Mouse (Mus musculus) urinary bladder, postnatal 36 days (tissue): Measurements from ENCODE around the gene Sema3b.
A peak's percentile ranks its signal among the peaks of the same experiment; 100 is the strongest.
"Not testable (repeated sequence)": the region's sequence is repeated elsewhere in the genome, so short reads cannot be mapped to it uniquely, and the experiment has no call there.

Experiments
- DNase-seq, 2 experiments: peaks; one replicate each; pipeline ENCODE4 v3.0.0; 2022; ENCODE audit warnings: low spot score in 2 of 2, mixed read lengths in 1 of 2

Gene Sema3b

DNA sequence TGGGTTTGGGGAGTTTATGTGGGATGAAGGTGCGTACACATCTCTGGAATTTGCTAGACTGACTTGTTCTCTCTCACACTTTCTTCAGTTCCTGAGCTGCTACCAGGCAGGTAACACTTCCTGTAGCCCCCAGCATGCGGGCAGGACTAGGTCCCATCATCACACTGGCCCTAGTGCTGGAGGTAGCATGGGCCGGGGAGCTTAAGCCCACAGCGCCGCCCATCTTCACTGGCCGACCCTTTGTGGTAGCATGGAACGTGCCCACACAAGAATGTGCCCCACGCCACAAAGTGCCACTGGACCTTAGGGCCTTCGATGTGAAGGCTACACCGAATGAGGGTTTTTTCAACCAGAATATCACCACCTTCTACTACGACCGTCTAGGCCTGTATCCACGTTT lies 39.0 kb downstream of the Sema3b start:
- DNase-seq: no peak

DNA sequence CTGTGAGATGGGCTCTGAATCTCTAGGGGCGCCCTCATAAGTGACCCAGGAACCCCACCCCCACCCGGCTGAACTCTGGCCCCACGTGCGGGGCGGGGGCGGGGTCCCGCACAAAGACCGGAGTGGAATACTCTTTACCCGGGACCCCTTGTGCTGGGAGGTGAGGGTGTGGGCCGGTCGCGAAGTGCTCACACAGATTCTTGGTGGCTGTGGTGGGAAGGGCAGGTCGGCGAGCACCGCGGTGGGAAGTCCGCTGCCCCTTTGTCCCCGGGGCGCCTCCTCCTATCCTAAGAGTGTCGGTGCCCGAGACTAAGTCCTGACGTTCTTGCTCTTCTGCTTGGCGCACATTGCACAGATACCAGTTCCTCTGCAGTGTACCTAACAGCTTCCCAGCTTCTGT lies 39.8 kb downstream of the Sema3b start:
- no peak for DNase-seq

DNA sequence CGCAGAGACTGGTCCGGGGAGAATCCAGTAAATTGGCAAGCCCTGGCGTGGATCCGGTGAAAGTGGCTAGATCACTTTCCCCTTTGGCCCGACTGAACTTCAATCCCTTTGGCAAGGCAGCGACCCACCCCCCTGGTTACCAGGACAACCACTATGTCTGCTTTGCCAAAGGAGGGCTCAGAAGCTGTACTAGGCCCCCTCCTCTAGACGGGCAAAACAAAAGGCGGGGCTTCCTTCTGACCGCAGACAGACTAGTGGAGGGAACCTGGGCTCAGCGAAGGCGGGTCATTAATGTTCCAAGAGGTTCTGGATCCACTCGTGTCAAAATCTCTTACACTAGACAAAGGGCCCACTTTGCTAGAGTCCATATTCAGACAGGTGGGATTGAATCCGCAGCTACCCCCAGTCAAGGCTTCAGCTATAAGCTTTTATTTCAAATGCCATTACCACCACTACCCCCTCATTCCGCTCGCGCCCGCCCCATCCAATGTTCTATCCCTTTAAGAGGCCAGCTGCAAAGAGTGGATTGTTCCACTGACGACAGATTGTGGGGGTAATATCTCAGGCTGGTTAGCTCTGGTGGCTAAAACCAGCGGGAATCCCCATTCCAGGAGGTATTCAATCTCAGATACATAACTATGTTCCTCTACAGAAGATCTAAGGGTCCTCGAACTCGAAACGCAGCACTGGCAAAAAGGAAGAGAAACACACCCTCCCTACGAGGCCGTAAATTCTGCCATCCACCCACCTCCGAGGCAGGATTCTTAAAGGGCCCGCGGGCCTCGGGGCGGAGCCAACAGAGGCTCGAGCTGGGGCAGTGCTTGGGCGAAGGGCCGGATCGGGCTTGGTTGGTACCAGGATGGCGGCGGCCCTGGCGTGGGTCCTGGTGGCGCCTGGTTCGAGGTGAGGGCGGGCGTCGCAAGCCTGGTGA lies 40.4 kb downstream of the Sema3b start:
- DNase-seq: peak; percentile 79 to 88

DNA sequence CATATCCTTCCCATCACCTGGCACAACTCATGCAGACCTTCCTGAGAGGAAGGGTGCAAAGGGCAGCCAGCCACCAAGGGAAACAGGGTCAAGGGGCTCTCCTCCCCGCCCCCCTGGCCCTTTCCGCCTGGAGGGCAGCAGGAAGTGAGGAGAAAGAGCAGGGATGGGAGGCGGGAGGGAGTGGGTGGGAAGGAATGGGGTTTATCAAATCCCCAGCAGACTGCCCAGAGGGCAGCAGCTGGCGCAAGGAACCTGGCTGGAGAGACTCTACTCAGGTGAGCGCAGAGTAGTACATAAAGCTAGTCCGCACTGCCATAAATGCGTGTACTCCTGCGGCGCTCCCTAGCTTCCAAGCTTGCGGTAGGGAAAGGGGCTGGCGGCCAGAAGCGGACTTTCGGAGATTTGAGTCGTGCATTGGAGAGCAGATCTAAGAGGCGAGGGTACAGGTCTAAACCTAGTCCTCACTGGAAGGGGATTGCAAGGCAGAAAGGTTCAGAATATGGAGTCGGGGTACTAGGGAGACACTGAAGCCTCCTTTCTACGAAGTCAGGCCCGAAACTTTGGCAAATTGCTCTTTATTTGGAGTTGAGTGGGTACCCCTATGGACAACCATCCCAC lies 41.2 kb downstream of the Sema3b start, which contains the start of gene Hyal2:
Gene Hyal2, plus strand, starts transcription at position 244 of the 618 bp plus-strand sequence.
- peak in 1 of 2 experiments; percentile 40 for DNase-seq

DNA sequence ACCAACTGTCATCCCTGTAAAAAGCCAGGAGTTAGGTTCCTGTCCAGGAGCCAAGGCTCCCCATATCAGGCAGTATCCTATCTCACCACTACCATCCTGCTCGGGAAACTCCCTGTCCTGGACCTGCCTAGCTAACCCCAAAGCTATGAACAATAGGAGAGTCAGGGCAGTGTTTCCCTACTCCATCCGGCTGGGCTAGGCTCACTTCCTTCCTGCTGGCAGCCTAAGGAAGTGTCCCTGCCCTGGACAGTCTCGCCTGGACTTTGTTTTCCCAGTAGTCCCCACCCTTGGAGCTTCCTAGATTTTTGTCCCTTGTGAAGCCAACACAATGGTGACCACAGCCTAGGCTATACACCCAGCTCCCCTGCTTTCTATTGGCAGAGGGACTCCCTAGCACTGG lies 42.2 kb downstream of the Sema3b start:
- DNase-seq: no peak

DNA sequence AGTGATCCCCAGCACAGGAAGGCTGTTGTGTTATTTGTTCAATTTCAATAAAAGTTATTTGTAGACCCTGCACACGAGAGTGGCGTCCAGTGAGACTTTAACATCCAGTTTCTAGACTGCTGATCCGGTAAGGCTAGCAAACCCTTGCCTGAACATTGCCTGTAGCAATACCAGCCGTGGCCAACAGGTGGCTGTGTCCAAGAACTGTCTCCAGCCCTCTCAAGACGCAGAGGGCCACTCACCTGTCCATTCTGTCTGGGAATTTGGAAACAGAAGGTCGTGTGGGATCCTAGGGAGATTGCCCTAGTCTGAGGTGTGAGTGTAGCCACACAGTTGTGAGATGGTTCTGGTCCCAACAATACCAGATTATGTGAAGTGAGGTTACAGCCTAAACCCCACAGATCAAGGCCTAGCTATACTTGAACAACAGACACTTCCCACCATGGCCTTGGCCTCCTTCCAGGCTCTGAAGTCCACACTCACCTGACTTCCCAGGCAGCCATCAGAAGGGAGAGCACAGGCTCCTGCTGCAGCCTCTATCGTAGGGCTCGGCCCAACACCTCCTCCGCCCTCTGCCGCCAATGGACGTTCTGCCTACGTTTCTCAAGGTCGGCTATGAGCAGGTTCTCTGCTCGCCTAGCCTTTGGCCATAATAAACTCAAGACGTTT lies 42.9 kb downstream of the Sema3b start:
- peak; percentile 76 to 85 for DNase-seq

DNA sequence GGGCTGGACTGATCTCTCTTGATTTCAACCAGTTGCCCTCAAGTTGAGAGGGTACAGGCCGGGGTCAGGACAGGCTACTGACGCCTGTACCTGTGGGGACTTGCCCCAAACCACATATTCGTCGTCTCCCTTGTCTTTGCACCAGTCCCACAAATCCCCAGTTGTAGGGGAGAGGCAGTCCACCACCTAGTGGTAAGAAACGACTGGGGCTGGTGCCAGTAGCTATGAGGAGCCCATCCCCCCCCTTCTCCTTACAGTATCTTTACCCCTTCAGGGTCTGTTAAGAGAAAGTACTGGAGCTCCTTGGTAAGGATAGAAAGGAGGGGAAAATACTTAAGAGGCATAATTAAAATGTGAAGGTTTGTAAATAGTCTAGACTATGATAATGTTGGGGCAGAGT lies 43.5 kb downstream of the Sema3b start:
- DNase-seq: not testable (repeated sequence)

DNA sequence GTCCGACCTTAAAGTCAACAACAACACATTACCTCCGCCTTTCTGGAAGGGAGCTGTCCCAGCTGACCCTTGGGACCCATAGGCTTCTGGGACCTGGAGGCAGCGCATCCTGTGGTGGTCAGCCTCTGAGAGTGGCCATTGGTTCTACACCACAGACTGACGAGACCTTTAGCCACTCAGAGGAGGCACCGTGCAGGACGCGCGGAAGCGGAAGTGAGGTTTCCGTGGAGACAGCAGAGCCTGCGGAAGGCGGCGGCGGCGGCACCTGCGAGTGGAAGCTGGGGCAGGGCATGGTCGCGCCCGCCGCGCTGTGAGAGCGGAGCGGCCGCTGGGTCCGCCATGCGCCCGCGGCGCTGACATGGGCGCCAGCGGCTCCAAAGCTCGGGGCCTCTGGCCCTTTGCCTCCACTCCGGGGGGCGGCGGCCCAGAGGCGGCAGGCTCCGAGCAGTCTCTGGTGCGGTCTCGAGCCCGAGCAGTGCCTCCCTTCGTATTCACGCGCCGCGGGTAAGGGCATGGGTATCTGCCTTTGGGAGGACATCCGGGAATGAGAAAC lies 45.9 kb downstream of the Sema3b start, which contains the start of gene Tusc2:
Gene Tusc2, plus strand, starts transcription at position 227 of the 553 bp plus-strand sequence.
- DNase-seq: peak; percentile 89 to 95

DNA sequence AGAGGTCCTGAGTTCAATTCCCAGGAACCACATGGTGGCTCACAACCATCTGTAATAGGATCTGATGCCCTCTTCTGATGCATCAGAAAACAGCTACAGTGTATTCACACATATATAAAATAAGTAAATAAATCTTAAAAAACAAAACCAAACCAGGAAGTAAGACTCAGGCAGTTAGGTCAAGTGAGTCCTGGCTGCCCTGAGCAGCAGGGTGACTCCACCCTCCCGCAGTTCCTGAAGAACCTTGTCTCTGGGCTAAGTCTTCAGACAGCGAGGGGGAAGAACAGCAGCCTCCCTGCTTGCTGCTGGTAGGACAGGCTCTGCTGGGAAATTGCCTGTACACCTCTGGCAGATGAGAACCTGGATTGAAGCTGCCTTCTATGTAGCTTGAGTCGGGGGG lies 52.7 kb downstream of the Sema3b start:
- no peak for DNase-seq

DNA sequence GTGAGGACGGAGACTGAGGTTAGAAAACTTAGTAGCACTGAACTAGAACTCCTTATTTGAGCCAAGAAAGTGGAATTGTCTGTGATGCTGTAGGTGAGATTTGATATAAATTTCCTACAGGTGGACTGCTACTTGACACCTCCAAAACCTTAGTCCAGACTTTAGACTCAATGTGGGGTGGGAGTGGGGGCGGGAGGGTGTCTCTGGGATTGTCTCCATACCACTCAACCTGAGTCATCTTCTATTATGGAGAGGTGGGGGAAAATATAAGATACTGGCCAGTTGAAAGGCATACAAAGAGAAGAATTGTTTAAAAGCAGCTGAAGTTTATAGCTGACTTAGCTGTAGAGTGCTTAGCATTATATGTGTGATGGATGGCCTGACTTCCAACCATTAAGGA lies 53.3 kb downstream of the Sema3b start:
- no peak for DNase-seq

DNA sequence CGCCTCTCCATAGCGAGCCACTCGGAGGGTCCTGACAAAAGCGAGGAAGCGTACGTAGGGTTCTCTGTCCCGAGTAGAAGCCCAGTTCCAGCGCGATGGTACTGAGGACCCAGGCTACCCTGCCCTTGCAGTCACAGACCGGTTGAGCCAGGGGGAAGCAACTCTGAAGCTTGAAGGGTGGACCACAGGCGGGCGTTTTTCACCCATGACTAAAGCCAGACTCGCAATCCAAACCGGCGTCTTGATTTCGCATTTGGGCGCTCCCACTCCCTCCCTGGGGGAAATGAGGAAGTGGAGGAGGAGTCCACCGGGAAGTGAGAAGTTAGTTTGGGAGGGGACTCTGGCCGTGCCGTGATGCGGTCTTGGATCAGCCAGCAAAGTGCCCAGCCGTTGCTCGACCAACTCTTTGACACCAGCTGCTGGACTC lies 54.0 kb downstream of the Sema3b start:
- peak in 1 of 2 experiments; percentile 76 for DNase-seq

DNA sequence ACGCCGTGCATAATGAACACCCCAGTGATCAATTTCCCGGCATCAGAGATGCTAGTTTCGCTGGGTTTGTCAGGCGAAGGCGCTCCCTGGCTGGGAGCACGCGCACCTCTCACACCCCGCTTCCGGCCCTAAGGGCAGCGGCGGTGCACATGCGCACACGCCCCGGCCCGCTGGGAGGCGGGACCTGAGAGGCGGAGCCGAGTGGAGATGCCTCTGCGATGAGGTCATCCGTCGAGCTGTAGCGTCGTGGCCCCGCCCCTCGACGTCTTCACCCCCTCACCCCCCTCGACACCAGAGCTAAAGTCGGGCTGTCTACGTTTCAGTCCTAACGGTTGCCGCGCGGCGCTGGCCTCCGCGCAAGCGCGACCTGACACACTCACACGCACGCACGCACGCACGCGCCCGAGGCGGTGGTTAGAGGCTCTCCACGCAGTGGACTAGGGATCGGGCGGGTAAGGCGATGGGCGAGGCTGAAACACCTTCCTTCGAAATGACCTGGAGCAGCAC lies 54.7 kb downstream of the Sema3b start:
- peak; percentile 86 to 92 for DNase-seq

DNA sequence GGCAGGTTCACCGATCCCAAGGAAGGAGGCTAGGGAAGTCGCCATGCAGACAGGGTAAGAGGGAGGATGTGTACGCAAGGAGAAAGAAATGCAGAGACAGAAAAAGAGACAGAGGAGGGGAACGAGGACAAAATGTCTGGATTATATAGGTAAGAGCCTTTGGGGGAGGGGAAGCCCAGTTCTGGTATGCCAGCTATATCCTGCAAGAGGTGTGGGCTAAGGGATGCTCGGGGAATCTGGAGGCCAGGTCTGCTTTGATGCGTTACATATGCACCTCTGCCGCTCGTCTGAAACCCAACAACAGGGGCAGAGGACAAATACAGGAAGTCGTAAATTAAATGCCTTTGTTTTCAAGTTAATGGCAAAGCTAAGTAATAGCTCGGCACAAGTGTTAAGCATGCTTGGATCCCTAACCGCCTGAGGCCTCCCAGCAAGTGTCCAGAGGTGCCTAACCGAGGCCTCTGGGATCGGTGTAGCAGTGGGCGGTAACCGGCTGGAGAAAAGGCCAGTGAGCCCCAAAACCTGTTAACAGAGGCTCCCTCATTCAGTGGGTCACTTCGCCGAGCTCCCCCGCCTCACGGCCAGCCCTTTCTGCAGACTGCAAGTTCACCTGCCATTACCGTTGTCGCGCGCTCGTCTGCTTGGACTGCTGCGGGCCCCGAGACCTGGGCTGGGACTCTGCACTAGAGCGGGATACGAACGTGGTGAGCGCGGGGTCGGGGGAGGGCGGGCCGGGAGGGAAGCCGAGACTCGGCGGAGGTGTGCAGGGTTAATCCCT lies 55.3 kb downstream of the Sema3b start:
- no peak for DNase-seq

DNA sequence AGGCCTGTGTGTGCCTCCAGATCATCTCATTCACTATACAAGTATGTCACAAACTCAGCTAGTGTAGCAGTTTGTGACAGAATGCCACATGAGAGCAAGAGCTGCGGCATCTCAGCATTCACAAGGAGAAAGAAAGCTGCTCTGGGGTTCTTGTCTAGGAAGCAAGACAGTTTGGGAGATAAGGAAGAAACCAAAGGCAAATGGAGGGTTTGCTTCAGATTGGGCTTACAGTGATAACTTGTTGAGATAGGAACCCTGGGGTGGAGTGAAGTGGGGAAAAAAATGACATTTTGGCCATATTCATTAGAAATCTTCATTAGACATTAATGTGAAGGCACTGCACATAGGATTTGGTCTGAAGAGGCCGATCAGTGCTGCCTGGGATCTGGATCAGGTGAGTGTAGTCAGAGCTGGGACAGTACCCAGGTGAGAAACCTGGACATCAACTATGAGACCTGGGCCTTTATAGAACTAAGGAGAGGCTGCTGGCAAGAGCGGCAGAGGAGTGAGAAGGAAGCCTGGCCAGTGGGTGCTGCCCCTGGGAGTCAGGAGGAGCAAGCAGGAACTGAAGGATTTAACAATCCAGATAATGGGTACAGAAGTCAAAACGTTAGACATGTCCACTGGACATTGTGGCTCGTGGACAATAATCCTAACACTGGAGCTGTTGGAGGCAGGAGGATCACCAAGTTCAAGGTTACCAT lies 56.2 kb downstream of the Sema3b start:
- DNase-seq: no peak

DNA sequence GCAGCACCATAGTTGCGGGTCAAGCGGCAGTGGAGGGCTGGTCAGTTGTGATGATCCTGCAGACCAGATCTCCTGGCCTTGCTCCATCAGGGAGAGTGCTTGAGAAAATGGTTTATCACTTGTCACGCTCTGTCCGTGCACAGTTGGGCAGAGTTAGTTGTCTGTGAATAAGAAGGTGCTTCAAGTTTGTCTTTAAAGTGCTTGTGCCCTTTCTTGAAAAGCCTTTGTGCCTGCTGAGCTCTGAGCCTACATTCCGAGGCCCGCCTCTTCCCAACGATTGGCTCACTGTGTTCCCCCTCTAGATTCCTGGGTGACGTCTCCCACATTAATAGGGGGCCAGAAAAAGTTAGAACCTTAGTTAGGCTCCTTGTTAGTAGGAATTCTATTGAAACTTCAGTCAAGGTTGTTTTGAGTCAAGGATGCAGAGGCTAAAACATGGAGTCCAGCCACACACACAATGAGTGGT lies 57.1 kb downstream of the Sema3b start:
- DNase-seq: no peak

DNA sequence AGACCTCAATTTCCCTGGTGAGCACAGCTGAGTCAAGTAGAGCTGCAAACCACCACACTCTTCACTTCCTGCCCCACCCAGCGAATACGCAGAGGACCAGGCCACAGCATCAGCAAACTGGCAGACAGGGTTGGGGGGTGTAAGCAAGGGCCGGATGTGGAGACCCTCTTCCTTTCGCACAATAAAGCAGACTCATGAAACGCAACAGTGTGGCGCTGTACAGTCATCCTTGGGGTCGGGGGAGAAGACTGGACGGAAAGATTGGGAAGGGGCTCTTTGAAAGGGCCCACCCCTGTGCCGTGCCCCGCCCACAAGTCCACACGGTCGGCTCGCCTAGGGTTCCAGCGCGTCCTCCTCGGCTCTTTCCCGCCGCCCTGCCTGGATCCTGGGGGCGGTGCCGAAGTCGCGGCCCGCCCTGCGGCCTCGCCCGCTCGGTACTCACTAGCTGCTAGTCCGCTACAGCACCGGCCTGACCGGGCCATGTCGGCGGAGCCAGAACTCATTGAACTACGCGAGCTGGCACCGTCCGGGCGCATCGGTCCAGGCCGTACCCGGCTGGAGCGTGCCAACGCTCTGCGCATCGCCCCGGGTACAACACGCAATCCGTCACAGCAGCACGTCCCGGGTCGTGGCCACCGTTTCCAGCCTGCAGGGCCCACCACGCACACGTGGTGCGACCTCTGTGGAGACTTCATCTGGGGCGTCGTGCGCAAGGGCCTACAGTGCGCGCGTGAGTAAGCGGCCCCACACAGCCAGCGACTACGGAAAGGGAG lies 57.7 kb downstream of the Sema3b start, which contains the start of gene Rassf1:
Gene Rassf1, plus strand, starts transcription at position 439 of the 773 bp plus-strand sequence.
- DNase-seq: peak in 1 of 2 experiments; percentile 74

DNA sequence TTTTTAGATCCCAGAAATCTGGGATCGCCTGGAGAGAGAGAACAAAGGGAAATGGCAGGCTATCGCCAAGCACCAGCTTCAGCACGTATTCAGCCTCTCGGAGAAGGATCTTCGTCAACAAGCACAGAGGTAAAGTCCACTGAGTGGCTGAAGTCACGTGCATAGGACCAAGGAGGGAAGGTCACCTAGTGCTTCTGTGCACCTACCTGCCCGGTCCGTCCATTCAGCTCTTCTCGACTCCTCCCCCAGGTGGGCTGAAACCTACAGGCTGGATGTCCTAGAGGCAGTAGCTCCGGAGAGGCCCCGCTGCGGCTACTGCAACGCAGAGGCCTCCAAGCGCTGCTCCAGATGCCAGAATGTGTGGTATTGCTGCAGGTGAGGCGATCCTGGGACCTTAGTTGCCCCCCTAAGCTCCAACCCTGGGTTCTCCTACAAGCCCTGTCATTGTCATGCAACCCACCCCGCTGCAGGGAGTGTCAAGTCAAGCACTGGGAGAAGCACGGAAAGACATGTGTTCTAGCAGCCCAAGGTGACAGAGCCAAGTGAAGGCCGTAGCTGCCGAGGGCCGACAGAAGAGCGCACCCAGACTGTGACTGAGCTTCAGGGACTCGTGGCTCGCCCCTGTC lies 58.4 kb downstream of the Sema3b start:
- DNase-seq: no peak

DNA sequence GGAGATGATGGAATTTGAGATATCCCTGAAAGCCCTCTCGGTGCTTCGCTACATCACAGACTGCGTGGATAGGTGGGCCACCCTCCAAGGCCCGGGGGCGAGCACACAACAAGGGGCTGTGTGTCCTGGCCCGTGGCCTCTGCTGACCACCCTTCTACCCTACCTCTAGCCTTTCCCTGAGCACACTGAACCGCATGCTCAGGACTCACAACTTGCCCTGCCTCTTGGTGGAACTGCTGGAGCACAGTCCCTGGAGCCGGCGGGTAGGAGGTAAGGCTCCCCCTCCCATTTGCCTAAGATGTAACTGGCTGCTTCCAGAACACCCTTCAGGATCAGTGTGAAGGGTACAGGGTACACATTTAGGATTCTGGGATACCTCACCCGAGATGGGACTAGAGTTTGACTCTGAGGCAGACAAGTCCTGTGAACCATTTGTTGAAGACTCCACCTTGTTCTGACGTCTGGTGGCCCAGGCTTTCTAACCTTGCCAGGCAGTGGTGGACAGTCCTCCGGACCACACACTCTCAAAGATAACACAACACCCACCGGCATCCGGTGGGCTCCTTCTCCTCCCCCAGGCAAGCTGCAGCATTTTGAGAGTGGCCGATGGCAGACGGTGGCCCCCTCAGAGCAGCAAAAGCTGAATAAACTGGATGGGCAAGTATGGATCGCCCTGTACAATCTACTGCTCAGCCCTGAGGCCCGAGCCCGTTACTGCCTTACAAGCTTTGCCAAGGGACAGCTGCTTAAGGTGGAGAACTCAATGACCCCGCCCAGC lies 59.5 kb downstream of the Sema3b start:
- no peak for DNase-seq
